Mouse (Mus musculus): ENCODE measurements around the gene Sorcs2. TPM values are rescaled to one million over a fixed set of nuclear protein-coding genes. Genes with fewer than 3 reads are reported as not detected.

Sorcs2 gene
- polyA plus RNA-seq, 1 experiment from 2014 or later, result 9.9 TPM

DNA sequence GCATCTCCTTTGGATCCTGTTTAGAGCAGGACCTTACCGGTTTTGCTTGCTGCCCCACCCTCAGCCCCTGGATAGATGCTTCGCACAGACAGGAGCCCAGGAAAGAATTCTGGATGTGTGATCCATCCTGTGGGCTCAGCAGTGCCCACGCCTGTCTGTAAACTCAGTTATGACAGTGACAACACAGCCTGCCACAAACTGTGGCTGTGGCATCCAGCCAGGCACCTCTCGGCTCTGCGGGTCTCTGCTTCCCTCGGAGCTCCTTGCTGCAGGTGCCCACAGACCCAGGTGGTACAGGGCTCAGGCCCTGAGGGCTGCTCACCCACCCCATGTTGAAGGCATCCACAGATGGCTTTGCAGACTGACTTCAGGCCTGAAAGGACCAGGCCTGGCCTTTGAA lies 30.0 kb downstream of the Sorcs2 start:
- WGBS, result 53% methylated on average over 6 of the region's 6 CpGs
- Histone ChIP-seq H3K4me1 (ENCODE audit: control insufficient read depth in 2 of 2, insufficient read depth in 2 of 2, low read length in 2 of 2) (peaks cover 56 to 75% of the 10 kb centered on the region in 2 experiments), H3K9ac (ENCODE audit: low read length) (peak overlapping the region; percentile 49; the same call in 1 of the 2 replicates), H3K36me3 (ENCODE audit: control insufficient read depth, insufficient read depth, low read length) (no peaks in the 10 kb centered on the region), H3K4me2 (ENCODE audit: low read length) (no peak overlapping the region), H3K27ac (replicated peaks in 1 of 2; ENCODE audit: control insufficient read depth in 1 of 2, insufficient read depth in 1 of 2, low read depth in 2 of 2, low read length in 2 of 2) (peak overlapping the region; percentile 88 to 96), H3K9me3 (ENCODE audit: control insufficient read depth, low read length) (no peaks in the 10 kb centered on the region), H3K27me3 (ENCODE audit: control insufficient read depth, insufficient read depth, low read length) (no peaks in the 10 kb centered on the region), H3K4me3 (ENCODE audit: control insufficient read depth in 1 of 2, insufficient read depth in 1 of 2, low read depth in 1 of 2, low read length in 2 of 2) (no peak overlapping the region)
- no peak for ATAC-seq (ENCODE audit: insufficient number of reproducible peaks, insufficient read depth, low FRiP score, low read depth)

GRCm38 (mm10) chr5:36367181-36367610 lies 30.7 kb downstream of the Sorcs2 start:
- H3K4me1 ChIP-seq (ENCODE audit: control insufficient read depth in 2 of 2, insufficient read depth in 2 of 2, low read length in 2 of 2), result peaks cover 56 to 74% of the 10 kb centered on the region in 2 experiments
- no peak overlapping the region for H3K4me3 ChIP-seq (ENCODE audit: control insufficient read depth in 1 of 2, insufficient read depth in 1 of 2, low read depth in 1 of 2, low read length in 2 of 2)
- H3K9ac ChIP-seq (ENCODE audit: low read length), result peak overlapping the region; percentile 49
- peak overlapping the region; percentile 45 for H3K4me2 ChIP-seq (ENCODE audit: low read length)
- 24% methylated on average over 3 of the region's 3 CpGs for WGBS
- no peaks in the 10 kb centered on the region for H3K27me3 ChIP-seq (ENCODE audit: control insufficient read depth, insufficient read depth, low read length)
- peak; percentile 64 for ATAC-seq (ENCODE audit: insufficient number of reproducible peaks, insufficient read depth, low FRiP score, low read depth)
- no peaks in the 10 kb centered on the region for H3K36me3 ChIP-seq (ENCODE audit: control insufficient read depth, insufficient read depth, low read length)
- no peaks in the 10 kb centered on the region for H3K9me3 ChIP-seq (ENCODE audit: control insufficient read depth, low read length)
- H3K27ac ChIP-seq (replicated peaks in 1 of 2; ENCODE audit: control insufficient read depth in 1 of 2, insufficient read depth in 1 of 2, low read depth in 2 of 2, low read length in 2 of 2), result peak overlapping the region; percentile 93 to 96

DNA sequence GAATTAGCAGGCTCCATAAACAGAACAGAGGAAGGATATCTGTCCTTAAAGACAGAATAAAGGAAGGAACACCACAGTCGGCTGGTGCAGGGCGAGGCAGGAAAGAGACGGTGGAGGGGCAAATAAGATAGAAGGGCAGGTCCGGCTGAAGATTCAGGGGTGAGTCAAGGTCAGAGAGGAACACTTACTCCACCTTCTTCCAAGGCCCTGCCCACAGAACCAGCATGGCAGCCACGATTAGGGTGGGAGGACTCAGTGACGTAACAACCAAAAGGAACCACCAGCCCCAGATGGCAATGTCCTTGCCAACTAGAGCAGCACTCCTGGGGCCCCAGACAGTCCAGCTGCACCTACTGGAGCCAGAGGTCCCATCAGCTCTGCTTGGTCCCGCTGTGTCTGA lies 36.2 kb downstream of the Sorcs2 start:
- Histone ChIP-seq H3K4me1 (ENCODE audit: control insufficient read depth in 2 of 2, insufficient read depth in 2 of 2, low read length in 2 of 2) (peaks cover 68 to 82% of the 10 kb centered on the region in 2 experiments), H3K36me3 (ENCODE audit: control insufficient read depth, insufficient read depth, low read length) (no peaks in the 10 kb centered on the region), H3K27me3 (ENCODE audit: control insufficient read depth, insufficient read depth, low read length) (no peaks in the 10 kb centered on the region), H3K27ac (replicated peaks in 1 of 2; ENCODE audit: control insufficient read depth in 1 of 2, insufficient read depth in 1 of 2, low read depth in 2 of 2, low read length in 2 of 2) (peak overlapping the region; percentile 83 to 88), H3K4me2 (ENCODE audit: low read length) (0 out of 2 replicates have a peak overlapping the region, but pooled peaks have one; percentile 8), H3K9ac (ENCODE audit: low read length) (0 out of 2 replicates have a peak overlapping the region, but pooled peaks have one; percentile 18), H3K9me3 (ENCODE audit: control insufficient read depth, low read length) (no peaks in the 10 kb centered on the region), H3K4me3 (ENCODE audit: control insufficient read depth in 1 of 2, insufficient read depth in 1 of 2, low read depth in 1 of 2, low read length in 2 of 2) (no peak overlapping the region)
- 37% methylated on average over 7 of the region's 7 CpGs for WGBS
- no peak for ATAC-seq (ENCODE audit: insufficient number of reproducible peaks, insufficient read depth, low FRiP score, low read depth)

DNA sequence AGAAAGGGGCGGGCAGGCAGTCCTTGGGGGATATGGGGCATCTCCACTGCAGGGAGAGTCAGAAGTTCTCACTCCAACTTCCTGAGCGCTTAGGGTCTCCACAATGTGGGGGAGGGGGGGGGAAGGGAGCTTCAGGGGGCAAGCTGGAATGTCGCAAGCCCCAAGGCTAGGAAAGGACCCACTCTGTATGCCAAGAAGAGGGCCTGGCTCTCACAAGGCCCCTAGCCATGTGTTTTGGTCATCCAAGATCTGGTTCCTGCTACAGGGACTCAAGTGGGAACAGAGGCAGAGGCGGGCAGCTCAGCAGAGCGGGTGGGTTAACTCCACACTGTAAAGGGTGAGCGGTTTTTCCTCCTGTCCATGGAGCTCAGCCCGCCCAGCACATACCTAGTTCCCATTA lies 37.6 kb downstream of the Sorcs2 start:
- Histone ChIP-seq H3K27me3 (ENCODE audit: control insufficient read depth, insufficient read depth, low read length) (no peaks in the 10 kb centered on the region), H3K9me3 (ENCODE audit: control insufficient read depth, low read length) (no peaks in the 10 kb centered on the region), H3K4me3 (ENCODE audit: control insufficient read depth in 1 of 2, insufficient read depth in 1 of 2, low read depth in 1 of 2, low read length in 2 of 2) (no peak overlapping the region), H3K9ac (ENCODE audit: low read length) (peak overlapping the region; percentile 40; the same call in 1 of the 2 replicates), H3K27ac (replicated peaks in 1 of 2; ENCODE audit: control insufficient read depth in 1 of 2, insufficient read depth in 1 of 2, low read depth in 2 of 2, low read length in 2 of 2) (peak overlapping the region in 1 of 2 experiments; percentile 88; a peak in 2 of 4 replicates), H3K4me2 (ENCODE audit: low read length) (no peak overlapping the region), H3K36me3 (ENCODE audit: control insufficient read depth, insufficient read depth, low read length) (no peaks in the 10 kb centered on the region), H3K4me1 (ENCODE audit: control insufficient read depth in 2 of 2, insufficient read depth in 2 of 2, low read length in 2 of 2) (peaks cover 74% of the 10 kb centered on the region in 2 experiments)
- no peak for ATAC-seq (ENCODE audit: insufficient number of reproducible peaks, insufficient read depth, low FRiP score, low read depth)
- 83% methylated on average over 7 of the region's 7 CpGs for WGBS

DNA sequence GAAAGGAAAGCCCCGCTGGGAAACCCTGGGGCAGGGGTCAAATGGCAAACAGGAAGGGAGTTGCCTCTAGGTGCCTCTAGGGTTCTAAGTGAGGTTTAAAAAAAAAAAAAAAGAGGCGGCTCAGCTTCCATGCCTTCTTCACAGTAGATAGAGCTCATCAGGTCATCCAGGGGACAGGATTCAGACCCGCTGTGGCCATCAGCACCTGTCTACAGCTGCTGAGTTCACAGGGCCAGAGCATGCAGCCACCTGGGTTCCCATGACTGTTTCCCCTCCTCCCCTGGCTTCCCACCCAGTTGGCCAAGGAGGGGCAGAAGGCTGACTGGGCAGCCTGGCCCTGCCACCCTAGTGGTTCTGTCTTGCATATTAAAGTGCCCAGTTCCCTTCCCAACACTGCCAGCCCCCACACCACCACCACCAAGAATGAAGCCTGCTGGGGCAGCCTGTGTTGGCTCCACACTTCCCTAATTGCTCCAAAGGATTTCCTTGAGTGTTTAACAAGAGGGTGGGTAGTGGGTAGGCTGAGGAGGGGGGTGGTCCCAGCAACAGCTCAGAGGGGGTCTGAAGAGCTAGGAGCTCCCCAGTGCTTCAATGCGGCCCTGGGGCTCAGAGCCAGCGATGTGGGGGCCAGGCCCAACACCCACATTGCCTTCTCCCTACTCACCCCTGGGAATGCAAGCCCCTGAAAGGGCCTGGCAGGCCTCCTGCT lies 38.2 kb downstream of the Sorcs2 start:
- H3K27me3 ChIP-seq (ENCODE audit: control insufficient read depth, insufficient read depth, low read length), result no peaks in the 10 kb centered on the region
- H3K9ac ChIP-seq (ENCODE audit: low read length), result peak overlapping the region; percentile 40; the same call in 1 of the 2 replicates
- peaks cover 73 to 74% of the 10 kb centered on the region in 2 experiments for H3K4me1 ChIP-seq (ENCODE audit: control insufficient read depth in 2 of 2, insufficient read depth in 2 of 2, low read length in 2 of 2)
- peak overlapping the region; percentile 71 to 88; a peak in 3 of 4 replicates for H3K27ac ChIP-seq (replicated peaks in 1 of 2; ENCODE audit: control insufficient read depth in 1 of 2, insufficient read depth in 1 of 2, low read depth in 2 of 2, low read length in 2 of 2)
- 60% methylated on average over 5 of the region's 5 CpGs for WGBS
- no peak overlapping the region for H3K4me2 ChIP-seq (ENCODE audit: low read length)
- no peak for ATAC-seq (ENCODE audit: insufficient number of reproducible peaks, insufficient read depth, low FRiP score, low read depth)
- H3K4me3 ChIP-seq (ENCODE audit: control insufficient read depth in 1 of 2, insufficient read depth in 1 of 2, low read depth in 1 of 2, low read length in 2 of 2), result no peak overlapping the region
- no peaks in the 10 kb centered on the region for H3K36me3 ChIP-seq (ENCODE audit: control insufficient read depth, insufficient read depth, low read length)
- no peaks in the 10 kb centered on the region for H3K9me3 ChIP-seq (ENCODE audit: control insufficient read depth, low read length)

DNA sequence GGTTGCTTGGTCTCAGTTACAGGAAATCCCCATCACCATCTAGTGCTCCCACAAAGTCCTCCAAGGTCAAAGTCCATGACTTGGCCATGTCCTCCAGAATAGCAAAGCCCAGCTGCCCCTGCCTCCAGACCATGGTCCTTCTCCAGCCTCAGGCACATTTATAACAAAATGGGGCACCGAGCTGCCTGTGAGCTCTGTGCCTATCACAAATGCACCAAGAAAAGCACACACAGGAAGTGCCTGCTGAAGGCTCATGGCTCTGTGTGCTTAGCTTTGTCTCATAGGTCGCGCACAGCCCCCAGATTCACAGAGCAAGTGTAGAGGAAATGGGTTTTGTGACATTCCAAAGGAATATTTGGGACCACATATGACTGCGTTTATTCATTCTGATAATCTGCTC lies 39.8 kb downstream of the Sorcs2 start:
- no peak for ATAC-seq (ENCODE audit: insufficient number of reproducible peaks, insufficient read depth, low FRiP score, low read depth)
- Histone ChIP-seq H3K4me2 (ENCODE audit: low read length) (no peak overlapping the region), H3K9ac (ENCODE audit: low read length) (no peak overlapping the region), H3K9me3 (ENCODE audit: control insufficient read depth, low read length) (no peaks in the 10 kb centered on the region), H3K27ac (replicated peaks in 1 of 2; ENCODE audit: control insufficient read depth in 1 of 2, insufficient read depth in 1 of 2, low read depth in 2 of 2, low read length in 2 of 2) (peak overlapping the region; percentile 71 to 88), H3K4me3 (ENCODE audit: control insufficient read depth in 1 of 2, insufficient read depth in 1 of 2, low read depth in 1 of 2, low read length in 2 of 2) (no peak overlapping the region), H3K27me3 (ENCODE audit: control insufficient read depth, insufficient read depth, low read length) (no peaks in the 10 kb centered on the region), H3K4me1 (ENCODE audit: control insufficient read depth in 2 of 2, insufficient read depth in 2 of 2, low read length in 2 of 2) (peaks cover 76 to 80% of the 10 kb centered on the region in 2 experiments), H3K36me3 (ENCODE audit: control insufficient read depth, insufficient read depth, low read length) (no peaks in the 10 kb centered on the region)
- 31% methylated on average over 4 of the region's 4 CpGs for WGBS

DNA sequence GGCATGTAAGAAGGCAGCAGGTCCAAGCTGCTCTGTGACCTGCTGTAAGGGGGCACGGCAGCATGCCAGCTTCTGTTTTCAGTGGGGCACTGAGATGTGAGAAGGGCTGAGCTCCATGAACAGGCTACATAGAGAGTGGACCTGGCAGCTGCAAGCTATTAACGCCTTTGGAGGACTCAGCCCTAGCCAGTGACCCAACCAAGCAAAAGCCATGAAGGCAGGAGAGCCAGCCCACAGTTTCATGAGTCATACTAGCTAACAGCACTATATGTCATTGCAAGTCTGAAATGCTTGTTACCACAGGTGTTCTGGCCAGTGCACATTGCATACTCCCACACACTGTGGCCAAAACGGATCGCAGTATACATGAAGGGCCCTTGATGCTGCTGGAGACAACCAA lies 41.3 kb downstream of the Sorcs2 start:
- H3K27me3 ChIP-seq (ENCODE audit: control insufficient read depth, insufficient read depth, low read length), result no peaks in the 10 kb centered on the region
- 74% methylated on average over 4 of the region's 4 CpGs for WGBS
- H3K4me2 ChIP-seq (ENCODE audit: low read length), result no peak overlapping the region
- H3K4me3 ChIP-seq (ENCODE audit: control insufficient read depth in 1 of 2, insufficient read depth in 1 of 2, low read depth in 1 of 2, low read length in 2 of 2), result no peak overlapping the region
- H3K27ac ChIP-seq (replicated peaks in 1 of 2; ENCODE audit: control insufficient read depth in 1 of 2, insufficient read depth in 1 of 2, low read depth in 2 of 2, low read length in 2 of 2), result no peak overlapping the region
- no peak overlapping the region for H3K9ac ChIP-seq (ENCODE audit: low read length)
- H3K36me3 ChIP-seq (ENCODE audit: control insufficient read depth, insufficient read depth, low read length), result no peaks in the 10 kb centered on the region
- peaks cover 64 to 70% of the 10 kb centered on the region in 2 experiments for H3K4me1 ChIP-seq (ENCODE audit: control insufficient read depth in 2 of 2, insufficient read depth in 2 of 2, low read length in 2 of 2)
- ATAC-seq (ENCODE audit: insufficient number of reproducible peaks, insufficient read depth, low FRiP score, low read depth), result no peak
- H3K9me3 ChIP-seq (ENCODE audit: control insufficient read depth, low read length), result no peaks in the 10 kb centered on the region

Measured in heart, embryonic 14.5 days (tissue).